Mouse (Mus musculus) gastrocnemius, adult 18-20 months (tissue): ENCODE results near the gene Arhgap18. TPM values are rescaled to one million over a fixed set of nuclear protein-coding genes. Genes with fewer than 3 reads are reported as not detected.

Experiments used
- DNase-seq: peaks from one replicate; pipeline ENCODE4 v3.0.0; 2021; ENCODE audit warnings: low spot score
- total RNA-seq, 2 experiments: library from RNA; stranded (reverse); gene quantifications; 2 replicates each; pipeline ENCODE4 v1.2.3; 2021

Arhgap18 gene
- total RNA-seq, 2 experiments from 2014 or later, result 1.8 to 3.0 TPM

DNA sequence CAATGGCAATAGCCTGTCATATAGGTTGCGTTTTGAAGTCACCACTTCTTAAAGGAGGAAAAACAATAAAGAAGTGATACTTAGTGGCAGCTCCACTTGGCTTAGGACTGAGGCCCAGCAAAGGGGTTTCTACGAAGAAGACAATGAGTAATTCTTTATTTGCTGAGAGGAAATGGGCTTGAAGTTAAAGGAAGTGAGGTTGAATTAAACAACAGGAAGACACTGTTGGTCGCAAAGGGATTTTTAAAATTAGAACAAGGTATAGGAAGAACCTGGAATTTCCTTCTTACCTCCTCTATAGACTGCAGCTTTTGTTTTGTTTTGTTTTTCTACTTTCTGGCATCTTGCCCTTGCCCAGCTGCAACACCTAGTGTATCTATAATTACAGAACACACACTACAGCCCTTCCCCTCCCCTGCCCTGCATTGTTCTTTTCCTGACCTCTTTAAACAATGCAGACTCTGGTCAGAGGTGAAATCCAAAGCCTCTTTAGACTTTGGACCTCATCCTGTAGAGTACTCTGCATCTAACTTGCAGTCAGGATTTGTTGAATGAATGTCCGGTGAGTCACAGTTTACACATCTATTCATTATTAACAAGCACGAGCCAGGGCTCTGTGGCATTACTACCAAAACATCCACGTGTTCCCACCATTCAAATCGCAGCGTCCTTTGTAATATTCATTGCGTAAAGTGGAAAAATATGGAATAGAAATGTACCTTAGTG is 75.4 kb downstream of the Arhgap18 start:
- no peak for DNase-seq

DNA sequence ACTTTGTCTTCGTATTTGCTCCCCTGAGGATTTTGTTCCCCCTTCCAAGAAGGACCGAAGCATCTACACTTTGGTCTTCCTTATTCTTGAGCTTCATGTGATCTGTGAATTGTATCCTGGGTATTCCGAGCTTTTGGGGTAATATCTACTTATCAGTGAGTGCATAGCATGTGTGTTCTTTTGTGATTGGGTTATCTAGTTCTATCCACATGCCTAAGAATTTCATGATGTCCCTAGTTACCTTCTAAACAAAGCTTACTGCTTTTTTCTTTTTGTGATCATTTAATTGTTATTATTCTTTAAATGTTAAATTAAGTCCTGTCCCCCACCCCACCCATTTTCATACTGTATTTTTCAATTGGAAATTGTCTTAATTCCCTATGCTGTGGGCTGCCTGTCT is 78.8 kb downstream of the Arhgap18 start:
- no peak for DNase-seq

DNA sequence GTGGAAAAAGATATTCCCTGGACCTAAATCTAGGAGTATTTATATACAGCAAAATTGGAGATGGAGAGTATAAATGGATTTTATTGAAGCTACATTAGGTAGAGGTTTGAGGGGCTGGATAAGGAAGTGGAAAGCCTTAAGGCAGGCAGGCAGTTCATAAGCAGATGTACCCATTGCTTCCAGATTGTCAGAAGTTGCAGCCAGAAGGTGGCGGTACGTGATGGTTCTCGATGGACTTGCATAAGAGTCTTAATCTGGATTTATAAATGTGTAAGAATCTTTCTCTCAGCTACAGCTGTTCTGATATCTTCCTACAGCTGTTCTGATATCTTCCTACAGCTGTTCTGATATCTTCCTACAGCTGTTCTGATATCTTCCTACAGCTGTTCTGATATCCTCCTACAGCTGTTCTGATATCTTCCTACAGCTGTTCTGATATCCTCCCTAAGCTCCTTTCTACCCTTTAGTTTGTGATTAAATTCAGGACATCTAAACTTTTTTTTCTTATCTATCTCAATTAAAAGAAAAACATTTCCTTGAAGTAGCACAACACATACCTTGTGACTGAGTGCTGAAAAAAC is 79.5 kb downstream of the Arhgap18 start:
- DNase-seq, result no peak

DNA sequence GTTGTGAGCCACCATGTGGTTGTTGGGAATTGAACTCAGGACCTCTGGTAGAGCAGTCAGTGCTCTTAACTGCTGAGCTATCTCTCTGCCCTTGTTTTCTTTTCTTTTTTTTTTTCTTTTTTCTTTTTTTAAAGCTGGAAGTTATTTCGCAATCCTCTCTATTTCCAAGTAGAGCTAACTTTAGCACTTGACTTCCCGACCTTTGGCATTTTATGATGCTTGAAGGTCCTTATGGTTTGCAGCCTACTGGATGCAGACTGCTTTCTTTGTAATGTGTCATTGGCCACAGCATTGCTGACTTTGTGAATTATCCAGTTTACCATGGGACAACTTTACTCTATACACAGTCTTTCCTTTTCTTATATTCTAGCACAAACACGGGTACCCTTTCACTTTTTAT is 80.2 kb downstream of the Arhgap18 start:
- no peak for DNase-seq

DNA sequence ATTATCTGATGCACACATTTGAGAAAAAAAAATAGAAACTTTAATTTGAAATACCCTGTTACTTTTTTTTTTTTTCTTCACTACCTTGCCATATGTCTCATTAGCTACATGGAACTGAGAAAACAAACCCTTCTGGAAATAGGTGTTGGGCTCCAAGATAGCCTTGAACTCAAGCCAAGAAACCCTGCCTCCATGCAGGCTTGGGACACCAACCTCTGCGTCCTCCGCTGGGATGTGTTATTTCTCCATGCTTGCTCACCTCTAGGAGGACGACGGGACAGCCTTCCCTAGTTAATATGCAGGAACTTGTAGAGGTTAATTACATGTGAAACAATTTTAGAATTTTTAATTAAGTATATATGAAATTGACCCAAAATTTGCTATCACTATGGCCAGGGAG is 96.1 kb downstream of the Arhgap18 start:
- DNase-seq, result no peak

DNA sequence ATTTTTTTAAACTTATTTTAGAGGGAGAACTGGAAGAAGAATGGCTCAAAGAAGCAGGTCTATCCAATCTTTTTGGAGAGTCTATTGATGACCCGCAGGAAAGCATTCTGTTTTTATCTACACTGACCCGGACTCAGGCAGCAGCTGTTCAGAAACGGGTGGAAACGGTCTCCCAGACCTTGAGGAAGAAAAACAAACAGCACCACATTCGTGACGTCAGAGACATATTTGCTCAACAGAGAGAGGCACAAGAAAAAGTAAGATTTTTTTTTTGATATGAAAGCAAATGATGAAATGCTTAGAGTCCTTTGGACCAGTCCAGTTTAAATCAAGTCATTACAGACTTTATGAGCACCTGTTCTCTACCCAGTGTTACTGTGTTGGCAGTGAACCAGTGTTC is 96.6 kb downstream of the Arhgap18 start:
- no peak for DNase-seq

DNA sequence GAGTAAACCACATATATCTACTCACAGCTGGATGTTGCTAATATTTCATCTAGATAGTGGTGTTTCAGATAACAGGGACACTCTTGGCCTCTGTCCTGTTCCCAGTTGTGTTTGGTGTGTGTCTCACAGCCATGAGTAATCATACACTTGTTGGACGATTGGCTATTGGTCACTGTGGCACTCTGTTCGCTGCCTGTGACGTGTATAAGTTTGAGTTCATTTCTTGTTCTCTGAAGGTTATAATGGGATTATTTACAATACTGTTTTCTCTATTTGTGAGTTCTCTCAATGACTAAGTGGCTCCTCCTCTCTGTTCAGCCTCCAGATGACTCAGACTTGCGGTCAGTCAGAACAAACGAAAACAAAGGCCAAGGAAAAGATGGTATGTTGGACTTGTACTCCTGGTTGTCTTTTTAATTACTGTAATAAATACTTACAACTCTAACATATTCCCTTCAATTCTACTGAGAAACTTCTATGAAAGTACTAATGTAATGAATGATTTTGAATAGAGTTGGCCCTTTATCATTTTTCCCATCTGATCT is 101.4 kb downstream of the Arhgap18 start:
- DNase-seq, result no peak

DNA sequence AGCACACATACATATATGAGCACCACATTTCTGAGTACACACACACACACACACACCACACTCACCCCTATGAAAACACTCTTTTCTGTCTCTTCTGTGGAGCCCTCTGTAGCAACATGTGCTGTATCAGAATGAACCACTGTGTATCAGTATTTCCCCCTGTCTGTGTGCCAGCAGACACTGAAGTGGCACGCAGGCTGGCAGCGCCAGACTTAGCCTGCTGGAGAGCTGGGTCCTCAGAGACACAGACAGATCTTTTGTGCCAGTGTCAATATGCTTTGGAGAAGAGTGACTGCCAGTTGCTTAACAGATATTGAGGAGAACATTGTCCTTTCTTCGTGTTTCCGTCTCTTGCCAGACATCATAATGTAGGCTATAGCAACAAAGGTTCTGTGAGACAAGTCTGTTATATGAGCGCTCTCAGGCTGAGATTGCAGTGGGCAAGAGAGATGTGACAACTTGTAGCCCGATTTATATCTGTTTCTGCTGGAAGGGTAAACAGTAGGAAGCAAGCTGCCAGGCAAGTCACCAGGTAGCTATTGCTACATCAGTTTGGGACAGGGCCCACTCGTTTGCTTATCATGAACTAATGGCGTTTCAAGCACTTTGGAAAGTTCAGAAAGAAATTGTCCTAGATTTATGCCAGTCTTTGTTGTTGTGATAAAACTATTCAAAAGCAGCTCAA is 102.8 kb downstream of the Arhgap18 start:
- no peak for DNase-seq

DNA sequence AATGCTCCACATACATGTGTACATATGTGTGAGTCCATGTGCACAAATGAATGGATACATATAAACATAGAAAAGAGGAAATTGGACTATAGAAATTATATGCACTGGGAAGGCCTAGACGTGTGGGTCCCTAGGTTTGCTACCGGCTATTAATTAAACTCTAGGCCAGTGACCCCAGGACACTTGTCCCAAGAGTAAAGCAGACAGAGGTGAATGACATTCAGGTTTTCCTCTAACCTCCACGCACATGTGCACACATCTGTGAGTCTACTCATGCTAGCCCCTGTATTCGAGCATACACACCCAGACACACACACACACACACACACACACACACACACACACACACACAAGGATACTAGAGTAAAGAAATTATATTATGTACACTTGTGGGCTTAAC is 104.4 kb downstream of the Arhgap18 start:
- DNase-seq, result no peak

DNA sequence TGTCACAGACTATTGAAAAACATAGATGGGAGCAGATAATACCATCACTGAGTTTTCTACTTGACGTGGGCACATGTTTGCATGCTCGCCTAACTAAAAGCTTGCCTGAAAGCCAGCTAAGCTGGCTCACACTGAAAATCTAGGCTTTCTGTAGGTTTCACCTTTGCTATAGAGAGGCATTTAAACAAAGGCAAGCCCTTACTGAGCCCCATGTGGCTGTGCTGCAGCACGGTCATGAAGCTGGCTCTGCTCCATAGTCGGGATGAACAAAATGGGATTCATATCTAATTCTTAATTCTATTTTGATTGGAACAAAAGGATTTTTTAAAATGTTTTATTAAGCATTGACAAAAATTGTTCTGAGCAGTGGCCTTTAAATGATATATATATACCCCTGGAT is 105.3 kb downstream of the Arhgap18 start:
- DNase-seq, result no peak

DNA sequence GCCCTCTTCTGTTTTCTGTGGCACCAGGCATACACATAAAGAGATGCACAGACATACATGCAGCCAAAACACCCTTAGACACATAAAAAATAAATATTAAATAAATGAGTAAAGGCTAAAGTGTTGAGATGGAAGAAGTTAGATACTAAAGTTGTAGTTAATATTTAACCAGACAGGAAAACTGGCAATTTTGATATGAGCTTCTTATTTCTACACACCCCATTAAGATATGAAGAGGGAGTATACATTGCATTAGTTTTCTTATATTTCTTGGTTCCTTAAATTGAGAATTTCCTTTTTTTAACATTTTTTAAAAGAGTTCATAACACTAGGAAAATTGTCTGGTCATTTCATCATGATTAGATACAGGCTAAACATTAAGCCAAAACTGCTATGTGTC is 108.0 kb downstream of the Arhgap18 start:
- no peak for DNase-seq

DNA sequence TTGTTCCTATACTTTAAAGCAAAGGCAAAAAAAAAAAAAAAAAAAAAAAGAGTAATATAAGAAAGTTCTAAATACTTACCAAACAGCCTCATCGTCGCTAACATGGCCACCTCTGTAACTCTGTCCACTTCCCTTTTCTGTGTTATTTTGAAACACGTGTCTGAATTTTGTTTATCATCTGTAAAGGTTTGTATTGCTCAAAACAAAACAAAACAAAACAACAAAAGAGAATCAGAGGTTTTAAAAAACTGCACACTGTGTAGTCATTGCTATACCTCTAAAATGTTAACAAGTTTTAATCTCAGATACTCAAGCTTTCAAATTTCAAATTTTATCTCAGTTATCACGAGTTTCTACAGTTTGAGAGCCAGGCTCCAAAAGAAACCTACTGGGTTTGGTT is 109.0 kb downstream of the Arhgap18 start:
- DNase-seq, result no peak

DNA sequence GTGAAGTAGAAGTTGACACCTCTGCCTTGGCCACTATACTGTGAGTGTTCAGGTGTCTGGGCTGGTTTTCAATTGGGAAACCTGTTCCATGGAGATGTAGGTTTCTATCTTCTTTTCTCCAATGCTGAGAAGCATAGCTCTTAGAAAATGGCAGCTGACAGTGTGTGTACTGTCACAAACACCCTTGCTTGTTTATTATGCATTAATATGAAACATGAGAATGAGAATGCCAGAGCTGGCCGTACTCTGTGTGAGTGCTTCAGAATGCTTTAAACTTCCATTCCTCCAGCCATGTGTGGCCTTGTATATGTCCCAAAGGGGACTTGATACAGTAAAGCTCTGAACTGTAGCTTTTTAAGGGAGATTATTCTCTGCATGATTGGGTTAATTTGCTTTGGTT is 110.8 kb downstream of the Arhgap18 start:
- DNase-seq, result no peak

DNA sequence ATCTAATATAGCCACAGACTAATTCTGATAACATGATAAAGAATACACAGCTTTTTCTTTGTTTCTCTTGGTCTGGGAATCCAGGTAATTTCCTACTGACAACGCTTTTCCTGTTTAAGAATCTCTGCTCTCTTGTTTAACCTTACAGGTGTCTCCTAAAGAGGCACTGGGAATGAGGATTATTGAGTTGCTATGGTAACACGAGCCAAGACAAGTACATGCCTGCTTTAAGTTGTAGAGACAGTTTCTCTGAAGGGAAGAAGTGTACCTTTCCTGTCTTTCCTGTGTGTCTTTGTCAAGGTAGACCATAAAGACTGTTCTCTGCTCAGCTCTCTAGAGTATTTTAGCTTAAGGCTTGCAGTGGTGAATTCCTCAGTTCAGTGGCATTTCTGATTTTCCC is 117.6 kb downstream of the Arhgap18 start:
- no peak for DNase-seq

DNA sequence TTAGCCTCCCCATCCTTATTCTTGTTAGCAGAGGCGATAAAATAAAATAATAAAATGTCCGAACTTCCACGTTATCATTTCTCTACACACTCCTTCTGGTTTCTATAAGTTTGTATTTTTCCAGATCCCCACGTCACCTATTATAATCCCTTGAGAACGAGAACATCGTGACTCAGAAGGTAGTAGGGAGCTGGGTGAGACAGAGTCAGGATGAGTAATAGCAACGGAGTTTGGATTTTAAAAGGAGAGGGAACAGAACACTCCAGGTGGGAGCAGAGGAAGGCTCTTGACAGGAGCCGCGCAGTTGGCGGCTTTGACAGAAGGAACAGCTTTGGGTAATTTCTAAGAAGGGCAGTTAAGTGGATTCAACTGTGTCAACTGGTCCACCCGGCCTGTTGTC is 124.1 kb downstream of the Arhgap18 start:
- DNase-seq, result no peak

DNA sequence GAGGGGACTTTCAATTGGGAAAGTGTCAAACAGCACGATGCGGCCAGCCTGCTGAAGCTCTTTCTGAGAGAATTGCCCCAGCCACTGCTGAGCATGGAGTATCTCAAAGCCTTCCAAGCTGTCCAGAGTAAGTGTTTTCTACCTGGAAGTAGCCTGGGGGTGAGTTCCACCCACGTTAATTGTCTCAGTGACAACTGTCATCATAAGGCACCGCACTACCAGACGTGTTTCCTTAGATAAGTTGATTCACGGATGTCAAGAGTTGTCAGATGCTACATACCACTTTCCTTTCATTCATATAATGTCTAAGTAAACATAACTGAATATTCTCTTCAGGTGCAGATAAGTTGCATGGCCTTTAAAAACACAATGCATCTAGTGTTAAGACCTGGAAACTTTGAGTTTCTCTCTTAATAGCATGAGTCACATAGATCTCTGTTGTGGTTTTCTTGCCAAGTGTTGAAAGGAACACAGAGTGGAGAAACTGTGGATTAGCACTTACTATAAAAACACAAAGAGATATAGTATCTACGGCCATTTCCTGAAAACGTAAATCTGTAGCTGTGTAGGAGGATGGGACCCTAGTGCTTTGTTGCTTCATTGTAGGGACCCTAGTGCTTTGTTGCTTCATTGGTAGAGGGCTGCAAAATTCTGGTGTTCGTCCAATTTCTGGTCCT is 125.8 kb downstream of the Arhgap18 start:
- no peak for DNase-seq

DNA sequence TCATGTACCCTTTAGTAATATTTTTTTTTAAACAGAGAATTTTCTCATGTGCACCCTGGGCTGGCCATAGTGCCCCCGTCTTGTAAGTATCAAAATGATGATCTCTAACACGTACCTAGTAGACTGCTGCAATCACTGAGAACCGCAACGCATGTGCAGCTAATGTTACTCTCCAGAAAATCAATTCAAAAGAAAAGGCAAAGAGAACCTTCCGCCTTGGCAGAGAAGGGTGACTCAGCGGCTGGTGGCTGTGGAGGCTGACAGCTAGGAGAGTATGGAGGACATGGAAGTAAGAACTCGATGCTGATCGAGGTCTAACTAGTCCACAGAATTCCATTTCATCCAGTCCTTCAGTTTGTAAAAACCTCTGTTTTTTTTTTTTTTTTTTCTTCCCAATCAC is 131.7 kb downstream of the Arhgap18 start:
- no peak for DNase-seq

DNA sequence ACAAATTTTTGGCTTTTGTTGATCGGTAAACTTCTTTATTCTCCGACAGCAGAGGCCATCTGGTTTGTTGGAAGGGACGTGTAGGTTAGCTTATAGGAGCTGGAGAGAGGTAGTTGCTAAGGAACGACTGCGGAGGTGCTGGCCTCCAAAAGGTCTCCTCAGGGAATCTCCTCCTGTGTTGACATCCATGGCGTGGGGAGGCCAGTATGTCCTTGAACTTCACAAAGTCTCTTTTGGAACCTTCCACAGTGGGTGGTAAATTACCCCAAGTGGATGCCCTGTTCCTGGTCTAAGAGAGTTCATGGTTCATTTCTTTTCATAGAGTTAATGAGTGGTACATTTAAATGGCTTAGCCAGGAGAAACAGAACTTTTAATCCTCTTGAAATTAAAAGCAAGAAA is 136.0 kb downstream of the Arhgap18 start:
- no peak for DNase-seq

DNA sequence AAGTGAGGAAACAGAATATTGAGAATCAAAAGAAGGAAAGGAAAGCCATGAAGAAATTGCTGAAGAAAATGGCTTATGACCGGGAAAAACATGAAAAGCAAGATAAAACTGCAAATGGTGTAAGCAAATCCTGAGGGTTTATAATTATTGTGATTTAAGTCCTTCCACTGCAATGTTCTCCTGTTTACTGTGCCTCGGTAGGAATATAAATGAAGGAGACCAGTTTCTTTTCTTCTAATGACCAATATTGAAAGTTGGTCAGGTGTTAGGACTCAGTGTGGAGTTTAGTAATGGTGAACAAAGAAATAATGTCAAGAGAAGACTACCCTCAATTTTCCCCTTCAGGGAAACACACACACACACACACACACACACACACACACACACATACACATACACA is 136.5 kb downstream of the Arhgap18 start:
- no peak for DNase-seq

DNA sequence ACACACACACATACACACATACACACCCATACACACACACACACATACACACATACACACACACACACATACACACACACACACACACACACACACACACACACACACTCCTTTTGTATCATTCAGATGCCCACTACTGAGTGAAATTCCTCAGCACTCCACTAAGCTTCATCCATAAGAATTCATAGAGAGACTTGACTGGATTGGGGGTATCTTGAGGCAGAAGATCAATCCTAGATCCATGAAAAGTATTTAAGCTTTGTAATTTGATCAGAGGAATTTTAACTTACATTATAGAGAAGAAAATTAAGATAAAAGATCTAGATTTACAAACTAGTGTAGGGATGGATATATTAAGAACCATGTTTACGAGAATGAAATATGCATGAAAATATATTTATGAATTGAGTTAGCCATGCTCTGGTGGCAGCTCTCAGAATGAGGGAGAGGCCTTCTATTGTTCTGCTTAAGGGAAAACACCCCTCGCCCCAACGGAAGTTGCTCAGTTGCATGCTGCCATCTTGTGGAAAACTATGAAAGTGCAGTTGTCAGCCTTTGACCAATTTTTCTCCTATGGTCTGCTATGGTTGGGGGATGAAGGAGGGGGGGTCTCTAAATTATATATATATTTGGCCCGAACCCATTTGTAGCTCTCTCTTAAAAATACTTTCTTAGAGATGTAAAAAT is 137.2 kb downstream of the Arhgap18 start:
- peak; percentile 56 for DNase-seq

DNA sequence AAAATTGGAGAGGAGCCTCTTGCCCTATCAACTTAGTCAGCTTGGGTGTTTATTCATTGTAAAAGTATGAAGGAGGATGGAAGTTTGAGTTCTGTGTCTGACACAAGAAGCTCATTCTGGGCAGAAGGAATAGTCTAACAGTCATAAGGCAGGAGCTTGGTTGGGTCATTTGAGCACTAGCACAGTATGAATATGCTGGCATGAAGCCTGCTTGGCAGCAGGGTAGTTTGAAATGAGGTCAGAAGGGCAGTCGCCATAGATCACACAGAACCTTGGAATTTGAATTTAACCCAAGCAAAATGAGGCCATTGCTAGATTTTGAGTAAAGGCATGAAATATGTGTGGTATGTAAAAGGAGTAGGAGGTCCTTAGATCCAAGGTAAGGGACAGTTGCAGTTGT is 139.9 kb downstream of the Arhgap18 start:
- no peak for DNase-seq

DNA sequence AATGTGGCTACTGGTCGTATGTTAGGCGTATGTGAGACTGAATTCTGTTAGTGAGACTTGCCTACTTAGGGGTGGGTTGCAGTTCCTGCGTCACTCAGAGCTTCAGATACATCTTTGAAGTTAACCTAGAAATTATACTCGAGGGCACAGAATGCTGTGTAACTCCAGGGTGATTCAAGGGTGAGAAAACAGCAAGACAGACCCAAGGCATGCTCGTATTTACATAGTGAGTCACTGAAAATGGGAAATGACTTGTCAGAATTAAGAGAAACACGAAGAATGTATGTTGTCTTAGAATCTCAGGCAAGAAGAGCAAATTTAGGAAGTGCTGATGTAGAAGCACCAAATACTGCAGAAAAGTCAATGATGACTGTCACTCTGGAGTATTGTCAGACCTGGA is 142.5 kb downstream of the Arhgap18 start:
- no peak for DNase-seq
